Mouse (Mus musculus) limb, embryonic 12.5 days (tissue): ENCODE measurements around the gene Mmgt1. TPM values are rescaled to one million over a fixed set of nuclear protein-coding genes. Genes with fewer than 3 reads are reported as not detected.

Source experiments
- ATAC-seq: fragments of 200-750 bp; cut with Nextera tagmentation; 2 replicates; pipeline ENCODE4 v1.8.0; 2017; ENCODE audit warnings: low read depth, moderate TSS enrichment; ENCODE audit not compliant: insufficient number of reproducible peaks, insufficient read depth, low FRiP score, low TSS enrichment
- H3K27ac ChIP-seq: fragments of 300-500 bp; sonication (generic); 2 replicates; pipeline ENCODE4 v1.5.1; 2016; ENCODE audit warnings: mild to moderate bottlenecking, moderate library complexity
- H3K27me3 ChIP-seq: fragments of 300-500 bp; sonication (generic); 2 replicates; pipeline ENCODE4 v1.6.1; 2016; ENCODE audit warnings: mild to moderate bottlenecking, moderate library complexity
- H3K36me3 ChIP-seq: fragments of 300-500 bp; sonication (generic); 2 replicates; pipeline ENCODE4 v1.6.1; 2016; ENCODE audit warnings: mild to moderate bottlenecking, moderate library complexity
- H3K4me1 ChIP-seq: fragments of 300-500 bp; sonication (generic); replicated peaks from 2 replicates; pipeline ENCODE4 v1.6.1; 2016
- H3K4me2 ChIP-seq: fragments of 300-500 bp; sonication (generic); 2 replicates; pipeline ENCODE4 v1.6.1; 2016; ENCODE audit warnings: mild to moderate bottlenecking, moderate library complexity
- H3K4me3 ChIP-seq: fragments of 300-500 bp; sonication (generic); replicated peaks from 2 replicates; pipeline ENCODE4 v1.5.1; 2016; ENCODE audit warnings: mild to moderate bottlenecking
- H3K9ac ChIP-seq: fragments of 300-500 bp; sonication (generic); replicated peaks from 2 replicates; pipeline ENCODE4 v1.6.1; 2016; ENCODE audit warnings: mild to moderate bottlenecking, moderate library complexity
- H3K9me3 ChIP-seq: fragments of 300-500 bp; sonication (generic); 2 replicates; pipeline ENCODE4 v1.6.1; 2016; ENCODE audit warnings: mild to moderate bottlenecking, moderate library complexity
- WGBS: fragments of 180-500 bp; shearing (Covaris S2); methylation state at CpG from one replicate; pipeline ENCODE4 v1.1.7; 2016; 5-methylcytosine and 5-hydroxymethylcytosine counted together
- microRNA-seq: library from miRNA; unstranded; fragments of <30 nt; microRNA quantifications from one replicate; pipeline ENCODE4, GENCODE M21; 2017
- polyA plus RNA-seq: library from polyadenylated mRNA; unstranded; fragments of >200 nt; fragmentation: Nextera tagmentation; extraction: Ambion mirVana; gene quantifications from 2 replicates; pipeline ENCODE4 v1.2.1, GENCODE M21; 2016

Gene Mmgt1
- polyA plus RNA-seq, 1 experiment from 2014 or later = 30.2 TPM

DNA sequence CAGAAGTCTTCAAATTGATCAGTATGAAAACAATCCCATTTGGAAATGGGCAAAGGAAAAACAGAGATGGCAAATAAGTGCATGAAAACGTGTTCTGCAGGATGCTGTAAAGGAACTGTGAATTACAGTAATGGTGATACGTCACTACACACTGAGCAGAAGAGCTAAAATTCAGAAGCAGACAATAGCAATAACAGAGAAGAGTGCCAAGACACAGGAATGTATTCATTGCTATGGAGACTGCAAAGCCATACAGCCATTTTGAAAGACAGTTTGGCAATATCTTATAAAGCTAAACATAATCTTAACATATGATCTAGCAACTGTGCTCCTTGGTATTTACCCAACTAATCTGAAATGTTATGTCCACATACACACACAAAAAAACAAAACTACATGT is 19.7 kb downstream of the Mmgt1 start:
- Histone ChIP-seq H3K9ac (no peak overlapping the region), H3K36me3 (no peaks in the 10 kb centered on the region), H3K4me1 (no peaks in the 10 kb centered on the region), H3K4me2 (no peak overlapping the region), H3K27me3 (no peaks in the 10 kb centered on the region), H3K4me3 (no peak overlapping the region), H3K9me3 (no peaks in the 10 kb centered on the region), H3K27ac (no peak overlapping the region)
- ATAC-seq = no peak
- 80% methylated on average over 2 of the region's 2 CpGs for WGBS

DNA sequence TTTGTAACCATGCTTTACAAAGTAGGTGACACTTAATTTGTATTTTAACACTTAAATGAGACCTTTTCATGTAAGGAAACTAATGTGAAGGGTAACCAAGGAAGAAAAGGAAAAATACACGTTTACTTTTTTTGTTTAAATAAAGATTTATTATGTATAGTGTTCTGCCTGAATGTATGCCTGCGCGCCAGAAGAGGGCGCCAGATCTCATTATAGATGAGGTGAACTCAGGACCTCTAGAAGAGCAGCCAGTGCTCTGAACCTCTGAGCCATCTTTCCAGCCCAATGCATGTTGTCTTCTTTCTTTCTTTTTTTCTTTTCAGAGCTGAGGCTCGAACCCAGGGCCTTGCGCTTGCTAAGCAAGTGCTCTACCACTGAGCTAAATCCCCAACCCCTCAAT is 25.4 kb downstream of the Mmgt1 start:
- H3K9ac ChIP-seq = no peak overlapping the region
- no peaks in the 10 kb centered on the region for H3K27me3 ChIP-seq
- ATAC-seq = no peak
- H3K36me3 ChIP-seq = no peaks in the 10 kb centered on the region
- H3K4me2 ChIP-seq = no peak overlapping the region
- no peak overlapping the region for H3K4me3 ChIP-seq
- H3K27ac ChIP-seq = no peak overlapping the region
- H3K4me1 ChIP-seq = no peaks in the 10 kb centered on the region
- H3K9me3 ChIP-seq = no peaks in the 10 kb centered on the region
- 24% methylated on average over 6 of the region's 6 CpGs for WGBS

DNA sequence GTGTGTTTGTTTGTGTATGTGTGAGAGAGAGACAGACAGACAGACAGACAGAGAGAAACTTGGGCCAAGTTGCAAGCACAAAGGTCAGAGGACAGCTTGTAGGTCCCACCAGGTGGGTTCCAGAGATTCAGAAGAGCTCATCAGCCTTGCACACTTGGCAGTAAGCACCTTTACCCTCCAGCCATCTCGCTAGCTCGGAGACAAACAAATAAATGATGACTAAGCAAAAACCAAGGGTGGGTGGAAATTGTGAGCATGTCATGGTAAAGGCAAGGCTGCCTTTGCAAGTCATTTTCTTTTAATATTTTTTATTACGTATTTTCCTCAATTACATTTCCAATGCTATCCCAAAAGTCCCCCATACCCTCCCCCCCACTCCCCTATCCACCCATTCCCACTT is 44.3 kb downstream of the Mmgt1 start:
- Histone ChIP-seq H3K4me2 (no peak overlapping the region), H3K27me3 (no peaks in the 10 kb centered on the region), H3K9ac (no peak overlapping the region), H3K27ac (no peak overlapping the region), H3K9me3 (no peaks in the 10 kb centered on the region), H3K4me3 (no peak overlapping the region), H3K4me1 (no peaks in the 10 kb centered on the region), H3K36me3 (no peaks in the 10 kb centered on the region)
- WGBS = 81% methylated on average over 3 of the region's 3 CpGs
- no peak for ATAC-seq

DNA sequence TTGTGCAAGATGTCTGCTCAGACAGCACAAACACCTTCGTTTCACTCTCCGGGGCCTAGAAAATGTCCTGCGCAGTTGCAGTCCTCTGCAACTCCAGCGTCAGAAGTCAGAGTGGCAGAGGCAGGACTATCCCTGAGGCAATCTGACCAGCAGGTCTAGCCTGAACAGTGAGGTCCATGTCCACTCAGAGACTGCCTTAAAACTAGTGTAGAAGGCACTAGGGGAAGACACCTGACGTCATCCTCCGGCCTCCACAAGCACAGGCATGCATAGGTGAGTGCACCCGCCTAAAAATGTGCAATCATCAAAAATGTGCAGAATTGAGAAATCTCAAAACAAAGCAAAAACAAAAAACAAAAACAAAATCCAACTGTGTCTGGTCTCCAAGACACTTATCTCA is 48.4 kb downstream of the Mmgt1 start, which contains the start of gene Gm648:
Gene Gm648, minus strand, starts transcription at position 101 of the 400 bp plus-strand sequence.
- Histone ChIP-seq H3K27ac (no peak within 1 kb of the TSS), H3K27me3 (no peaks in the 10 kb centered on the region), H3K36me3 (no peaks in the 10 kb centered on the region), H3K4me3 (no peak within 1 kb of the TSS), H3K9ac (no peak within 1 kb of the TSS), H3K9me3 (no peaks in the 10 kb centered on the region), H3K4me2 (no peak within 1 kb of the TSS), H3K4me1 (no peaks in the 10 kb centered on the region)
- ATAC-seq = no peak
- WGBS = 88% methylated on average over 7 of the region's 7 CpGs

DNA sequence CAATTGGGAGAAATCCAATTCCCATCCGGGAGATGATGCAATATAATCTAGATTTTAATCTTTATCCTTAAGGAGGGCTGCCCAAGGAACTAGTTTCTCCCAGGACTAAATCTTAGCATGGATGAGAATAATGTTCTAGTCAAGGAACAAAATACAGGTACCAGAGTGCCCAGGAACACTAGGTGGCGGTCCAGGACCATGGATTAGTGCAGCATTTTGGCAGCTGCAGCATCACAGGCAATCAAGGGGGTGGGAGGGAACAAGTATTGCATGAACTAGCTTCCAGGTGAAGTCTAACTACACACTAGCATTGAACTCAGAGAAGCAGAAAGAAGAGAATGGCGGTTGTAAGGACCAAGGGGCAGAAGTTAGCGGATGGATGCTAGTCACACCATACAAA is 60.7 kb downstream of the Mmgt1 start:
- no peaks in the 10 kb centered on the region for H3K27me3 ChIP-seq
- H3K4me2 ChIP-seq = no peak overlapping the region
- no peaks in the 10 kb centered on the region for H3K9me3 ChIP-seq
- H3K9ac ChIP-seq = no peak overlapping the region
- no peak for ATAC-seq
- 59% methylated on average over 4 of the region's 4 CpGs for WGBS
- H3K36me3 ChIP-seq = no peaks in the 10 kb centered on the region
- no peaks in the 10 kb centered on the region for H3K4me1 ChIP-seq
- no peak overlapping the region for H3K4me3 ChIP-seq
- H3K27ac ChIP-seq = no peak overlapping the region

Small RNAs within 50 kb of the gene (microRNA-seq; reads per million reads assigned to microRNA genes)
- gene Mir5116 = not detected

Other genes with a start within 250 kb of the Mmgt1 start
- 14.1 and 15.0 TPM in 2 replicates for gene Smim10l2a, start 223.5 kb downstream of the Mmgt1 start, polyA plus RNA-seq
- 1.3 and 1.5 TPM in 2 replicates for gene Gm2174, start 150.1 kb downstream of the Mmgt1 start, polyA plus RNA-seq
- gene Ints6l, start 143.2 kb downstream of the Mmgt1 start, polyA plus RNA-seq = 27.1 and 30.0 TPM in 2 replicates
- not detected in 2 replicates for gene Gm10477, start 73.3 kb downstream of the Mmgt1 start, polyA plus RNA-seq
- not detected in 2 replicates for gene Gm648, start 48.5 kb downstream of the Mmgt1 start, polyA plus RNA-seq
- gene Slc9a6, start 11.7 kb upstream of the Mmgt1 start, polyA plus RNA-seq = 13.7 and 14.2 TPM in 2 replicates
- gene Fhl1, start 133.7 kb upstream of the Mmgt1 start, polyA plus RNA-seq = 45.1 and 57.1 TPM in 2 replicates
- gene Map7d3, start 224.3 kb upstream of the Mmgt1 start, polyA plus RNA-seq = 3.8 and 3.9 TPM in 2 replicates